In the genomic region with DNA sequence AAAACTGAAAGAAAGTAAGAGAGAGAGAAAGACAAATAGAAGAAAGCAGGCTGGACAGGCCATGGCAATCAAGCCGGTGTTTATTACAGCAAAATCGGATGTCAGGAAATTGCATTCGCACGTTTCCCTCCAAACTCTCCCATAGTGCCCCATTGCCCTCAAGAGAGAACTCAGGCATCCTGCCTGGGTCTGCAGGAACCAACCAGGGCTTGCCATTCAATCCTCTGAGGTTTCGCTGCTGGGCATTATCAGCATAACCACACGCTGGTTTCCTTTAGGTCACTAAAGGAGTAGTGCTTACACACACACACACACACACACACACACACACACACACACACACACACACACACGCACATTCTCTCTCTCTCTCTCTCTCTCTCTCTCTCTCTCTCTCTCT, we compare ENCODE assay signal across 11 mouse cellular contexts. TPM values are rescaled to one million over a fixed set of nuclear protein-coding genes. Genes with fewer than 3 reads are reported as not detected.
DNase-seq lines count a peak whose midpoint lies in the region; ATAC-seq and TF ChIP-seq lines count a peak whose summit lies in the region.
"Had no signal": no experiment of that assay in that cellular context is flagged by ENCODE, and none has a peak within 500 bp of the region (broad histone marks: within the 10 kb centered on the region; RNA-seq: fewer than 3 reads in every experiment).

No protein-coding gene starts in this region.

- TF ChIP-seq CTCF in lung, embryonic 14.5 days (IDR thresholded peaks at IDR 0.05; ENCODE audit: low read depth), result no peak

- no peak overlapping the region for H3K9ac ChIP-seq in lung, embryonic 14.5 days
- H3K9ac ChIP-seq in liver, embryonic 12.5 days, result no peak overlapping the region
- H3K9ac ChIP-seq: forebrain, embryonic 12.5 days; midbrain, embryonic 15.5 days had no signal

- no peaks in the 10 kb centered on the region for H3K9me3 ChIP-seq in lung, embryonic 14.5 days (ENCODE audit: low read depth, low read length)
- H3K9me3 ChIP-seq in liver, embryonic 12.5 days (replicated peaks), result 0 out of 2 replicates have a peak, but pooled peaks cover 4% of the 10 kb centered on the region
- H3K9me3 ChIP-seq: midbrain, embryonic 15.5 days had no signal

- H3K27me3 ChIP-seq in lung, embryonic 14.5 days (ENCODE audit: insufficient read depth, low read length), result no peaks in the 10 kb centered on the region
- peaks cover 40% of the 10 kb centered on the region for H3K27me3 ChIP-seq in liver, embryonic 12.5 days (replicated peaks)
- H3K27me3 ChIP-seq: forebrain, embryonic 12.5 days; midbrain, embryonic 15.5 days had no signal

- intact Hi-C loops in gastrocnemius, postnatal 36 days (cut with DNase I), result no loop called here
- intact Hi-C loops in left cerebral cortex, postnatal 14 days (cut with DNase I), result no loop called here

- no peak overlapping the region for H3K4me2 ChIP-seq in lung, embryonic 14.5 days
- H3K4me2 ChIP-seq in liver, embryonic 12.5 days, result peak overlapping the region; percentile 42
- H3K4me2 ChIP-seq: forebrain, embryonic 12.5 days; midbrain, embryonic 15.5 days had no signal

- H3K4me1 ChIP-seq in lung, embryonic 14.5 days (ENCODE audit: insufficient read depth), result no peaks in the 10 kb centered on the region
- peaks cover 13% of the 10 kb centered on the region for H3K4me1 ChIP-seq in liver, embryonic 12.5 days
- H3K4me1 ChIP-seq: forebrain, embryonic 12.5 days; midbrain, embryonic 15.5 days had no signal

- no peaks in the 10 kb centered on the region for H3K36me3 ChIP-seq in lung, embryonic 14.5 days (ENCODE audit: insufficient read depth)
- H3K36me3 ChIP-seq in liver, embryonic 12.5 days, result no peaks in the 10 kb centered on the region
- H3K36me3 ChIP-seq: forebrain, embryonic 12.5 days; midbrain, embryonic 15.5 days had no signal

- ATAC-seq in lung, embryonic 14.5 days (ENCODE audit: insufficient read depth), result no peak
- ATAC-seq in liver, embryonic 12.5 days, result no peak
- ATAC-seq: midbrain, embryonic 15.5 days had no signal

- WGBS in lung, embryonic 14.5 days, result 29% methylated on average over 6 of the region's 7 CpGs
- WGBS in liver, embryonic 12.5 days (ENCODE audit: insufficient replicate concordance), result 9% methylated on average over 7 of the region's 7 CpGs

- H3K27ac ChIP-seq in lung, embryonic 14.5 days (ENCODE audit: low read depth), result no peak overlapping the region
- H3K27ac ChIP-seq in liver, embryonic 12.5 days, result no peak overlapping the region
- H3K27ac ChIP-seq: forebrain, embryonic 12.5 days; layer of hippocampus, adult 2 months; midbrain, embryonic 15.5 days had no signal

- no peak overlapping the region for H3K4me3 ChIP-seq in lung, embryonic 14.5 days (ENCODE audit: low read depth, low read length)
- H3K4me3 ChIP-seq in liver, embryonic 12.5 days, result no peak overlapping the region
- H3K4me3 ChIP-seq: forebrain, embryonic 12.5 days; layer of hippocampus, adult 2 months; midbrain, embryonic 15.5 days had no signal

- peak; percentile 44 for DNase-seq in lung, embryonic 14.5 days
- DNase-seq in lung, postnatal 10 days, result no peak
- DNase-seq in ES-CJ7 (ENCODE audit: low read depth, low spot score), result peak; percentile 35
- DNase-seq in thymus, postnatal 0 days (ENCODE audit: low spot score), result peak; percentile 58
- DNase-seq in gastrocnemius, postnatal 36 days, result no peak
- no peak for DNase-seq in left cerebral cortex, postnatal 14 days (ENCODE audit: low spot score in 2 of 2)
- DNase-seq in gastrocnemius, adult 8-10 months (ENCODE audit: low spot score in 2 of 2), result no peak

RNA-seq across cellular contexts. Expression of gene B4galt5, which starts 18.3 kb away (rescaled TPM):
- 20.5 and 24.1 TPM in 2 replicates for polyA plus RNA-seq in lung, embryonic 14.5 days (2014; fragmentation: Nextera tagmentation; extraction: Ambion mirVana)
- polyA plus RNA-seq in liver, embryonic 12.5 days (2016; fragmentation: Nextera tagmentation; extraction: Ambion mirVana), result 8.1 and 9.9 TPM in 2 replicates
- 4.6 and 5.8 TPM in 2 replicates for polyA plus RNA-seq in thymus, postnatal 0 days (2015; fragmentation: Nextera tagmentation; extraction: Ambion mirVana)
- 1 to 10 TPM; 6.9 TPM for total RNA-seq in gastrocnemius, postnatal 36 days (2021)
- total RNA-seq in left cerebral cortex, postnatal 14 days (2021), result 10 to 100 TPM; 63.0 to 64.9 TPM
- total RNA-seq in gastrocnemius, adult 8-10 months (2022), result 10 to 100 TPM in 1 of 4 experiments, 1 to 10 TPM in 3; 6.2 to 13.3 (median 8.8) TPM

RNA-seq across cellular contexts. Expression of gene Slc9a8, which starts 54.2 kb away (rescaled TPM):
- 22.5 and 23.6 TPM in 2 replicates for polyA plus RNA-seq in lung, embryonic 14.5 days (2014; fragmentation: Nextera tagmentation; extraction: Ambion mirVana)
- 17.4 and 18.8 TPM in 2 replicates for polyA plus RNA-seq in liver, embryonic 12.5 days (2016; fragmentation: Nextera tagmentation; extraction: Ambion mirVana)
- polyA plus RNA-seq in thymus, postnatal 0 days (2015; fragmentation: Nextera tagmentation; extraction: Ambion mirVana), result 17.9 and 19.7 TPM in 2 replicates
- total RNA-seq in gastrocnemius, postnatal 36 days (2021), result 10 to 100 TPM; 21.8 to 22.8 TPM
- 10 to 100 TPM; 31.2 to 32.9 TPM for total RNA-seq in left cerebral cortex, postnatal 14 days (2021)
- total RNA-seq in gastrocnemius, adult 8-10 months (2022), result 10 to 100 TPM; 21.8 to 27.9 (median 24.9) TPM

Comparison
In these comparisons a context has a peak if more than half of its experiments do, and no peak if none do; other contexts are left out.
1. DNase-seq: peak in lung, embryonic 14.5 days (single experiment), ES-CJ7 (single experiment) and thymus, postnatal 0 days (single experiment); none in lung, postnatal 10 days (single experiment), gastrocnemius, postnatal 36 days (0 of 2), left cerebral cortex, postnatal 14 days (0 of 2) and gastrocnemius, adult 8-10 months (0 of 2).
2. RNA of gene B4galt5, which starts 18.3 kb away (total RNA-seq): 63.0 to 64.9 TPM in left cerebral cortex, postnatal 14 days; 6.2 to 13.3 TPM in gastrocnemius, adult 8-10 months and 6.9 TPM in gastrocnemius, postnatal 36 days; every median in the first group is over 4 times any median in the second.